Mouse (Mus musculus): ENCODE data around the gene Lrmda.

GRCm38 (mm10) chr14:22288179-22288578 is 268.7 kb downstream of the Lrmda start:
- TF ChIP-seq CTCF (conservative IDR thresholded peaks at IDR 0.05; ENCODE audit: low read length) (no peak), NANOG (IDR thresholded peaks at IDR 0.05; ENCODE audit: borderline replicate concordance, low read length) (no peak)
